Mouse (Mus musculus): Measurements from ENCODE around the gene Rptor.

DNA sequence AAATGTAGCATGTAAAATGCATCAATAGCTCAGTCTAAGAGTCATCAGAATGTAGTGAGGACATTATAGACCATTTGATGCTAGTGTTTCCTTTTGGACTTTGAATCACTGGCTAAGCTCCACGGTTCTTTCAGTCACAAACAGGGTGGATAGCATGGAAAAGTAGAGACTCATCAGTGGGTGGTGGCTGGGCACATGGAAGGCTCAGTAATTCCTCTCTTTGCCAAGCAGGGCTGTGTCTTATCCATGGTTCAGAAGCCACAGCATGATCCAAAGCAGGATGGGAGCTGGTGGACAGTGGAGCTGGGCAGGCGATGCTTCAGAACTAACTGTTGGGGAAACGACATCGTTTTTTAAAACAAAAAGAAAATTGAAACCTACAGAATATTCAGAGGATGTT, 179.0 kb downstream of the Rptor start:
- no peak for TF ChIP-seq SMC3 (IDR thresholded peaks at IDR 0.05; ENCODE audit: low read depth, low read length)
- no peak for TF ChIP-seq ZC3H11A (IDR thresholded peaks at IDR 0.05; ENCODE audit: low read depth, low read length)
- no peak for TF ChIP-seq USF2 (IDR thresholded peaks at IDR 0.05; ENCODE audit: borderline replicate concordance in 1 of 2, insufficient read depth in 1 of 2, low read depth in 1 of 2, low read length in 2 of 2)
- TF ChIP-seq EP300 (IDR thresholded peaks at IDR 0.05; ENCODE audit: low read depth in 1 of 2, low read length in 2 of 2): no peak

Measured in MEL (cell line).